Mouse (Mus musculus) liver, adult 2 months (tissue): ENCODE measurements around the gene Alpk1. TPM values are rescaled to one million over a fixed set of nuclear protein-coding genes. Genes with fewer than 3 reads are reported as not detected.

Experiments
- DNase-seq: peaks from one replicate; pipeline ENCODE4 v3.0.0-alpha.2; 2011; ENCODE audit warnings: low read depth, low spot score; ENCODE audit errors: extremely low read depth
- H3K27ac ChIP-seq: fragments of 200-500 bp; replicated peaks from 2 replicates; pipeline ENCODE4 v1.5.1; 2012; ENCODE audit warnings: low read depth, mild to moderate bottlenecking, control low read depth, inconsistent platforms, low read length; ENCODE audit not compliant: insufficient read depth
- H3K27me3 ChIP-seq: fragments of 200-500 bp; 2 replicates; pipeline ENCODE4 v1.6.1; 2012; ENCODE audit warnings: mild to moderate bottlenecking, moderate library complexity, low read length, inconsistent platforms; ENCODE audit not compliant: control insufficient read depth, insufficient read depth
- H3K36me3 ChIP-seq: fragments of 200-500 bp; 2 replicates; pipeline ENCODE4 v1.6.1; 2012; ENCODE audit warnings: low read length, inconsistent platforms; ENCODE audit not compliant: control insufficient read depth, insufficient read depth
- H3K4me1 ChIP-seq: fragments of 200-500 bp; 2 replicates; pipeline ENCODE4 v1.6.1; 2011; ENCODE audit warnings: low read length; ENCODE audit not compliant: control insufficient read depth, insufficient read depth
- H3K4me3 ChIP-seq: fragments of 200-500 bp; 2 replicates; pipeline ENCODE4 v1.5.1; 2011; ENCODE audit warnings: low read depth, mild to moderate bottlenecking, control low read depth, low read length, moderate library complexity; ENCODE audit not compliant: insufficient read depth
- H3K79me2 ChIP-seq: fragments of 200-500 bp; 2 replicates; pipeline ENCODE4 v1.6.1; 2012; ENCODE audit warnings: inconsistent platforms, mild to moderate bottlenecking, low read length, moderate library complexity; ENCODE audit not compliant: control insufficient read depth, insufficient read depth
- H3K9ac ChIP-seq: fragments of 200-500 bp; 2 replicates; pipeline ENCODE4 v1.6.1; 2012; ENCODE audit warnings: low read depth, mild to moderate bottlenecking, control low read depth, inconsistent platforms, low read length
- CTCF ChIP-seq: fragments of 200-500 bp; IDR thresholded peaks from 2 replicates; pipeline ENCODE4 v1.5.1; 2011; ENCODE audit warnings: low read depth, low read length, control low read depth
- POLR2A ChIP-seq: fragments of 200-500 bp; IDR thresholded peaks from 2 replicates; pipeline ENCODE4 v1.6.1; 2011; ENCODE audit warnings: low read length, control low read depth; ENCODE audit not compliant: insufficient read depth; ENCODE audit errors: extremely low read depth
- WGBS: fragments of 180-500 bp; shearing (Covaris S2); methylation state at CpG from one replicate; pipeline ENCODE4 v1.1.7; 2018; 5-methylcytosine and 5-hydroxymethylcytosine counted together
- polyA plus RNA-seq: library from polyadenylated mRNA; depleted of rRNA; stranded (reverse); fragments of >200 nt; gene quantifications from 2 replicates; pipeline ENCODE4 v1.2.3, GENCODE M21; 2012
- total RNA-seq: library from RNA; depleted of rRNA; stranded (reverse); fragments of >200 nt; gene quantifications from 2 replicates; pipeline ENCODE4 v1.2.3, GENCODE M21; 2014

Gene Alpk1
- total and polyA plus RNA-seq, 2 experiments, result 0.39 to 1.9 TPM

DNA sequence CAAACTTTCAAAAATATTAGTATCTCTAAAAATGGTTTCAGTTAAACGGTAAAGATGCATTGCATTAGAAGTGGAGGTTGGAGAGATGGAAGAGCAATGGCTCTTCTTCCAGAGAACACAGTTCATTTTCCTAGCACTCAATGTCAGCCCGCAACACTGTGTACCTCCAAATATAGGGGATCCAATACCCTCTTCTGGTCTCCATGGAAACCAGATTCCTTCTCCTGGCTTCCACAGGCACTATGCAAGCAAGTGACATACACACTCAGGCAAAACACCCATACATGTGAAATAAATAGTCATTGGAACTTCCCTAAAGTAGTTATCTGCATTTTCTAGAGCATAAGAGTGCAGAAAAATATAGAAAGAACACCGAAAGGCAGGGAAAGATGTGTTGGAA is 44.9 kb downstream of the Alpk1 start:
- Histone ChIP-seq H3K4me1 (no peaks in the 10 kb centered on the region), H3K27me3 (no peaks in the 10 kb centered on the region; the same call in 1 of the 2 replicates), H3K79me2 (no peaks in the 10 kb centered on the region), H3K9ac (no peak overlapping the region), H3K36me3 (no peaks in the 10 kb centered on the region), H3K27ac (no peak overlapping the region), H3K4me3 (no peak overlapping the region)
- DNase-seq, result no peak
- TF ChIP-seq CTCF (no peak), POLR2A (no peak)
- 79% methylated on average over 3 of the region's 3 CpGs for WGBS

DNA sequence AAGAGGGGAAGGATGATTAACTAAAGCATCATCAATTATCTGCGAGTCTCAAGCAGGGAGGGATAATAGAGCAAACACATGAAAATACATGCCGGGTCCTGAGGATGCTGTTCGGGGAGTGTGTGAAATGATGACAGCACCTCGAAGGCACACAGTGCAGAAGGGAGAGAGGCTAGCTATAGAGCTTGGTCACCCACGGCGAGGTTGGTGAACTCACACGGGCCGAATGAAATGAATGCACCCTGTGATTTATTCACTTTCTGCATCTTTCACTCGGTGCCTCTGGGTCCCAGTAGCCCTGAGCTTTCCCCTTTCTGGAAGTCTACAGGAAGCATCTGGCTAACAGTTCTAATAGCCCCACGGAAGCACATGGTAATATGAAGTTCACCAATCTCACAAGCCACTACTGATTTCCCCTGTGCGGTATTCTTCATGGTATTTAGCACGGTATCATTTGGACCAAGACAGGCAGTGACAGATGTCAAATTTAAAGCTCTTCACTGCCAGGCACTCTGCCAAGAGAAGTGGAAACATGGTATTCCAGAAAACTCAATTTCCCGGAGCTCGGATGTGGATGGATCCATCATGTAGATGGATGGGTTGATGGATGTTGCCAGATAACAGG is 50.7 kb downstream of the Alpk1 start:
- Histone ChIP-seq H3K79me2 (no peaks in the 10 kb centered on the region), H3K4me1 (no peaks in the 10 kb centered on the region), H3K4me3 (no peak overlapping the region), H3K36me3 (no peaks in the 10 kb centered on the region), H3K27me3 (no peaks in the 10 kb centered on the region), H3K27ac (no peak overlapping the region), H3K9ac (no peak overlapping the region)
- TF ChIP-seq CTCF (no peak), POLR2A (no peak)
- DNase-seq, result no peak
- WGBS, result 89% methylated on average over 14 of the region's 14 CpGs

DNA sequence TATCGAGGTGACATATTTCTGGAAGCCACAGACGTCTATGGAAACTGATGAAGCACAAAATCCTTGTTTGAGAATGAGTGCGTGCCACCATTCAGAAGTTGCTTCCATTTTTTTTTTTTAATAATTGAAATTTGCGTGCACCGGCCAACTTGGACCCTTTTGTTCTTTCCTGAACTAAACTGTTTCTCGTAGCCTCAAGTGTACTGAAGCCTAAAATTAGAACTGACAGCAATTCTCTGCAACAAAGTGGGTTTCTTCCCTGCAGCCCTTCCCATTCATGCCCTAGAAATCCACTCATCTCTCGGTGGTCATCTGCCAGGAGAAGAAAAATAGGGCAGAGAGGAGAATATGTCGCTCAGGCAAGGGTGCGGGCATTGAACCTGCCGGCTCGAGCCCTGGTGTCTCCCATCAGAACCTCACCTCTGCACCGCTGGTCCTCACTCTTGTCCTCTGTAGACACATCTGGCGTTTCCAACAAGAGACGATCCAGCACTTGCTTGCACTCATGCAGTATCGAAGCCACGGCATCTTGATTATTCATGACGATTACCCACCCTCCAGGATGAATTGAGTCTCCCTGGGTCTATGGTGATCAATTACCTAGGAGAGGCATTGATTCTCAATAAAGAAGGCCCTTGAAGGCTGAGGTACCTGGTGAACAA is 51.3 kb downstream of the Alpk1 start:
- H3K4me1 ChIP-seq, result no peaks in the 10 kb centered on the region
- H3K79me2 ChIP-seq, result no peaks in the 10 kb centered on the region
- WGBS, result 91% methylated on average over 17 of the region's 17 CpGs
- H3K9ac ChIP-seq, result no peak overlapping the region
- no peak for DNase-seq
- no peak for TF ChIP-seq CTCF
- TF ChIP-seq POLR2A, result no peak
- no peak overlapping the region for H3K27ac ChIP-seq
- H3K4me3 ChIP-seq, result no peak overlapping the region
- H3K36me3 ChIP-seq, result no peaks in the 10 kb centered on the region
- H3K27me3 ChIP-seq, result no peaks in the 10 kb centered on the region

DNA sequence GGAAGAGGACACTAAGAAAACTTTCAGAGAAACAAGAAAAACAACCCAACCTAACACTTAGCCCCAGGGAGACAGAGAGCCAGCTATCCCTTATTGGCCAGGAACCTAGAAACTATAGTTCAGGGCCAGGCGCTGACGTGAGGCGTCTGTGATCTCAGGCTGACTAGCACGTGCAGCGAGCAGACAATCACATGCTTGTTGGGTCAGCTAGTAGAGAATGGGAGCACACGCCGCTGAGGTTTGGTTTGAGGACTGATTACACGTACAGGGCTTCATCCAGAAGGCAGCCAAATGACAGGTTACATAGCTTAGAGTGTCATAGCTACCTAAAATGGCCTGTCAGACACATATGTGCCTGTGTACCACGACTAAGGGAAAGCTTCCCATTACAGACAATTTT is 52.3 kb downstream of the Alpk1 start:
- no peak overlapping the region for H3K27ac ChIP-seq
- WGBS, result 86% methylated on average over 9 of the region's 9 CpGs
- H3K4me3 ChIP-seq, result no peak overlapping the region
- TF ChIP-seq CTCF (no peak), POLR2A (no peak)
- no peaks in the 10 kb centered on the region for H3K27me3 ChIP-seq
- no peak overlapping the region for H3K9ac ChIP-seq
- DNase-seq, result no peak
- no peaks in the 10 kb centered on the region for H3K4me1 ChIP-seq
- H3K79me2 ChIP-seq, result no peaks in the 10 kb centered on the region
- H3K36me3 ChIP-seq, result no peaks in the 10 kb centered on the region

DNA sequence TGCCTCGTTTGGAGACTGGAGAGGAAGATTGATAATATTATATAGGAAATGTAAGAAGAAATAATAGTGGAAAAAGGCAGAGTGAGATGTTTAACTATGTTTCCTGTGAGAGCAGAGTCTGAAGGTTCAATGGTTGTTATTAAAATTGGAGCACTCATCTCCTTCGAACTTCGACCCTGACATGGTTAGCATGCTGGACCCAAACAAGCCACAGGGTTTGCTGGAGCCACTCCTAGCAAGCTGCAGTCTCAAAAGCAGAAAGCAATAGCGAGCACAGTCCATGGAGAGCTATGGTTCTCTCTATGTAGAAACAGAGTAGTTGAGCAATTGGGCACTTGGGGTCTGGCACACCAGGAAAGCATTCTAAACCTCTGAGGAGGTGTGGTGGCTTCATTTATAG is 59.4 kb downstream of the Alpk1 start:
- Histone ChIP-seq H3K9ac (no peak overlapping the region), H3K27me3 (no peaks in the 10 kb centered on the region), H3K79me2 (no peaks in the 10 kb centered on the region), H3K27ac (no peak overlapping the region), H3K36me3 (no peaks in the 10 kb centered on the region), H3K4me1 (no peaks in the 10 kb centered on the region), H3K4me3 (no peak overlapping the region)
- TF ChIP-seq POLR2A (no peak), CTCF (no peak)
- no peak for DNase-seq
- WGBS, result 62% methylated on average over 4 of the region's 4 CpGs

DNA sequence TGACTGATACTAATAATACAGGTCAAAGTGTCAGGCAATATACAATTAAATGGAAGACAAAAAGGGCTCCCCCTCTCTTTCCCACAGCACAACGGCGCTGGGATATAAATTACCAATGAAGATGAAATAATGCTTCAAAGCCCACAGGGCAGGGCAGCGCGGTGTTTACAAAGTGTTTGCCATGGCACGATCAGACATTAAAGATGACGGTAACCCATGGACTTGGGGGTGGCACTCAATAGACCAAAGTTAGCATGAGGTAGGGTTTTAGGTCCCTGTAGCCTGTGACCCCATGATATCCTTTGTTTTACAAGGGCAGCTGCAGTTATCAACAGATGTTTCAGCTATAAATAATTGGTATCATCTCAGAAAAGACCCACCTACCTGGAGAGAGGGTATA is 60.3 kb downstream of the Alpk1 start:
- H3K27me3 ChIP-seq, result no peaks in the 10 kb centered on the region
- no peak overlapping the region for H3K4me3 ChIP-seq
- 92% methylated on average over 6 of the region's 6 CpGs for WGBS
- H3K36me3 ChIP-seq, result no peaks in the 10 kb centered on the region
- H3K9ac ChIP-seq, result no peak overlapping the region
- TF ChIP-seq POLR2A (no peak), CTCF (no peak)
- no peak for DNase-seq
- H3K27ac ChIP-seq, result no peak overlapping the region
- no peaks in the 10 kb centered on the region for H3K4me1 ChIP-seq
- H3K79me2 ChIP-seq, result no peaks in the 10 kb centered on the region
